Mouse (Mus musculus) liver, postnatal 0 days (tissue): ENCODE measurements around the gene Gipc3. TPM values are rescaled to one million over a fixed set of nuclear protein-coding genes. Genes with fewer than 3 reads are reported as not detected.

Experiments
- ATAC-seq: fragments of 200-750 bp; cut with Nextera tagmentation; 2 replicates; pipeline ENCODE4 v1.8.0; 2017; ENCODE audit warnings: mild to moderate bottlenecking, moderate library complexity
- DNase-seq: peaks from one replicate; pipeline ENCODE4 v3.0.0-alpha.2; 2016
- H3K27ac ChIP-seq: fragments of 300-500 bp; sonication (generic); 2 replicates; pipeline ENCODE4 v1.5.1; 2014; ENCODE audit warnings: antibody characterized with exemption, moderate library complexity, mild to moderate bottlenecking, low read depth
- H3K27me3 ChIP-seq: fragments of 300-500 bp; sonication (generic); 2 replicates; pipeline ENCODE4 v1.6.1; 2014; ENCODE audit warnings: low read length, control low read depth, mixed read lengths; ENCODE audit not compliant: insufficient read depth
- H3K36me3 ChIP-seq: fragments of 300-500 bp; sonication (generic); replicated peaks from 2 replicates; pipeline ENCODE4 v1.6.1; 2014; ENCODE audit warnings: mild to moderate bottlenecking, control low read depth, low read length, moderate library complexity, mixed read lengths; ENCODE audit not compliant: insufficient read depth
- H3K4me1 ChIP-seq: fragments of 300-500 bp; sonication (generic); 2 replicates; pipeline ENCODE4 v1.6.1; 2014; ENCODE audit warnings: antibody characterized with exemption, mild to moderate bottlenecking, control low read depth; ENCODE audit not compliant: insufficient read depth
- H3K4me2 ChIP-seq: fragments of 300-500 bp; sonication (generic); 2 replicates; pipeline ENCODE4 v1.6.1; 2014; ENCODE audit warnings: low read depth, mild to moderate bottlenecking, low read length, moderate library complexity, mixed read lengths
- H3K4me3 ChIP-seq: fragments of 300-500 bp; sonication (generic); 2 replicates; pipeline ENCODE4 v1.5.1; 2014; ENCODE audit warnings: low read depth, low read length
- H3K9ac ChIP-seq: fragments of 300-500 bp; sonication (generic); replicated peaks from 2 replicates; pipeline ENCODE4 v1.6.1; 2014; ENCODE audit warnings: mild to moderate bottlenecking, moderate library complexity
- H3K9me3 ChIP-seq: fragments of 300-500 bp; sonication (generic); 2 replicates; pipeline ENCODE4 v1.6.1; 2016; ENCODE audit warnings: mild to moderate bottlenecking, control low read depth, low read length, mixed read lengths
- CTCF ChIP-seq: sonication (generic); IDR thresholded peaks from 2 replicates; pipeline ENCODE4 v1.5.1; 2016; ENCODE audit warnings: antibody characterized with exemption, low read depth
- EP300 ChIP-seq: IDR thresholded peaks from 2 replicates; pipeline ENCODE4 v1.6.1; 2016; ENCODE audit warnings: antibody characterized with exemption, low read depth, mild to moderate bottlenecking
- WGBS: fragments of 180-500 bp; shearing (Covaris S2); extraction: QIAGEN DNeasy Blood & Tissue Kit; methylation state at CpG from one replicate; pipeline ENCODE4 v1.1.7; 2014; ENCODE audit not compliant: insufficient replicate concordance; 5-methylcytosine and 5-hydroxymethylcytosine counted together
- polyA plus RNA-seq: library from polyadenylated mRNA; unstranded; fragments of >200 nt; fragmentation: Nextera tagmentation; extraction: Ambion mirVana; gene quantifications from 2 replicates; pipeline ENCODE4 v1.2.1, GENCODE M21; 2015

Gene Gipc3
- polyA plus RNA-seq, 1 experiment from 2014 or later, result 0.02 TPM

GRCm38 (mm10) chr10:81302288-81302687 is 40.8 kb downstream of the Gipc3 start:
- Histone ChIP-seq H3K9me3 (no peaks in the 10 kb centered on the region), H3K4me2 (peak overlapping the region; percentile 18), H3K4me3 (no peak overlapping the region), H3K36me3 (peaks cover 13% of the 10 kb centered on the region), H3K27me3 (no peaks in the 10 kb centered on the region), H3K27ac (0 out of 2 replicates have a peak overlapping the region, but pooled peaks have one; percentile 24), H3K9ac (peak overlapping the region; percentile 16), H3K4me1 (peaks cover 73% of the 10 kb centered on the region)
- ATAC-seq (no peak), DNase-seq (no peak)
- TF ChIP-seq CTCF (no peak), EP300 (no peak)
- WGBS, result 74% methylated on average over 4 of the region's 4 CpGs

- DNase-seq (no peak), ATAC-seq (no peak)
- 60% methylated on average over 9 of the region's 9 CpGs for WGBS
- Histone ChIP-seq H3K27me3 (no peaks in the 10 kb centered on the region), H3K9ac (no peak overlapping the region), H3K4me1 (peaks cover 80% of the 10 kb centered on the region), H3K36me3 (peaks cover 3% of the 10 kb centered on the region), H3K9me3 (no peaks in the 10 kb centered on the region), H3K27ac (no peak overlapping the region), H3K4me3 (no peak overlapping the region), H3K4me2 (no peak overlapping the region)
- TF ChIP-seq EP300, result no peak
Measured at GRCm38 (mm10) chr10:81301321-81301720, 41.7 kb downstream of the Gipc3 start.

GRCm38 (mm10) chr10:81300352-81300907 is 42.6 kb downstream of the Gipc3 start:
- TF ChIP-seq EP300, result no peak
- TF ChIP-seq CTCF, result no peak
- Histone ChIP-seq H3K36me3 (no peaks in the 10 kb centered on the region; the same call in 1 of the 2 replicates), H3K27me3 (no peaks in the 10 kb centered on the region), H3K27ac (peak overlapping the region; percentile 95), H3K4me2 (peak overlapping the region; percentile 33; the same call in 1 of the 2 replicates), H3K4me3 (no peak overlapping the region), H3K4me1 (peaks cover 89% of the 10 kb centered on the region), H3K9ac (no peak overlapping the region), H3K9me3 (no peaks in the 10 kb centered on the region)
- WGBS, result 58% methylated on average over 9 of the region's 9 CpGs
- DNase-seq (peak; percentile 55), ATAC-seq (peak; percentile 75)

- H3K27me3 ChIP-seq, result no peaks in the 10 kb centered on the region
- TF ChIP-seq EP300, result no peak
- peak; percentile 15; the same call in 1 of the 2 replicates for TF ChIP-seq CTCF
- H3K4me3 ChIP-seq, result no peak overlapping the region
- ATAC-seq, result peak; percentile 32
- H3K27ac ChIP-seq, result peak overlapping the region; percentile 95
- 0 out of 2 replicates have a peak overlapping the region, but pooled peaks have one; percentile 23 for H3K9ac ChIP-seq
- no peak for DNase-seq
- no peaks in the 10 kb centered on the region; the same call in 1 of the 2 replicates for H3K36me3 ChIP-seq
- peak overlapping the region; percentile 33 for H3K4me2 ChIP-seq
- H3K9me3 ChIP-seq, result no peaks in the 10 kb centered on the region
- 50% methylated on average over 14 of the region's 14 CpGs for WGBS
- peaks cover 95% of the 10 kb centered on the region for H3K4me1 ChIP-seq
Measured at GRCm38 (mm10) chr10:81299585-81300351, 43.3 kb downstream of the Gipc3 start.

DNA sequence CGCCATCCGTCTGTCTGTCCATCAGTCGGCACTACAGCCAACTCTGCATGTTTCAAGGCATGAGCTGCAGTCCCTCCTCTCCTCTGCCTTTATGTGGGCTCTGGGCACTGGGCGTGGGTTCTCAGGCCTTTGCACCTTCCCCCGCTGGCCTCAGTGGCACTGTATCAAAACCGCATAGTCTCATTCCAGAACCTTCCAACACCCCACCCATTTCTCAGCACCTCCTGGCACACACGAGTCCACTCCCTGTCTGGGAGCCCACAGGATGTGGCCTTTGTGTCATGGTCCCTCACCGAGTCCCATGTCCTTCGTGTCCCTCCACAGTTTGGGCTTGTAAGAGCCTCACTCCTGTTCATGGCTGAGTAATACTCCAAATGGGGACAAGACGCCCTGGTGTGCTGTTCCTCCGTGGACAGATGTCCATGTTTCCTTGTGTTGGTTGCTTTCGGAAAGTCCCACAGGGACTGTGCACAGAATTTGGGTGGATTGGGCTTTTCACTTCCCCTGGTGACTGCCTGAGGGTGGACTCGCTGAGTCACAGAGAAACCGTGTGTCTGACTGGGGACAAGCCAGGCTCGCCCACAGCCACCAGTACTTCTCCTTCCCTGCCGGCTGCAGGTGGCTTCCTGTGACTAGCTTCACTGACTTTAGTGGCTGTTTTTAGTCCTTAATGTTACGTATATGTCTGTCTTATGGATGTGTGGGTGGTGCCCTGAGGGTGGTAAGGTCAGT is 44.5 kb downstream of the Gipc3 start:
- Histone ChIP-seq H3K27me3 (no peaks in the 10 kb centered on the region), H3K9me3 (no peaks in the 10 kb centered on the region), H3K4me2 (peak overlapping the region; percentile 52), H3K4me1 (peaks cover 95% of the 10 kb centered on the region), H3K27ac (peak overlapping the region; percentile 95), H3K4me3 (no peak overlapping the region; the same call in 1 of the 2 replicates), H3K36me3 (no peaks in the 10 kb centered on the region; the same call in 1 of the 2 replicates), H3K9ac (no peak overlapping the region)
- ATAC-seq, result no peak
- 62% methylated on average over 17 of the region's 17 CpGs for WGBS
- peak; percentile 58 for DNase-seq
- no peak for TF ChIP-seq EP300

DNA sequence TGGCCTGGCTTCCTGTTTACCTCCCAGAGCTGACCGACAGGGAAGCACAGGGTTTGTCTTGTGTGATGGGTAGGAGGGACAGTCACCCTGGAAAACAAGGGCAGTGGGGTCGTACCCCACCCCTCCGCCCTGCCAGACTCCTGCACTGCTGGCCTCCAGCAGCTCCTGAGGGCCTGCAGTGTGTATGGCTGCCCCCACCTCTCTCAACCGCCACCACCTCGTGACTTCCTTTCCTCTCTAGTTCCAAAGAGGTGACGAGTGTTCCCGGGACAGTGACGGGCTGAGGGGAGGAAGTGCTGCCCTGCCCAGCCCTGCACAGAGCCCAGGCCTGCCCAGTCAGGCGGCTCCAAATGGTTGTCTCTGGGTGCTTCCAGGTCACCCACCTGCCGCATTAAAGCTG is 45.2 kb downstream of the Gipc3 start:
- peak; percentile 66 for DNase-seq
- no peaks in the 10 kb centered on the region; the same call in 1 of the 2 replicates for H3K36me3 ChIP-seq
- TF ChIP-seq EP300 (no peak; the same call in 1 of the 2 replicates), CTCF (no peak)
- peak overlapping the region; percentile 95 for H3K27ac ChIP-seq
- peaks cover 90% of the 10 kb centered on the region for H3K4me1 ChIP-seq
- no peaks in the 10 kb centered on the region for H3K27me3 ChIP-seq
- H3K9ac ChIP-seq, result peak overlapping the region; percentile 44; the same call in 1 of the 2 replicates
- no peaks in the 10 kb centered on the region for H3K9me3 ChIP-seq
- 22% methylated on average over 10 of the region's 10 CpGs for WGBS
- peak overlapping the region; percentile 52 for H3K4me2 ChIP-seq
- peak; percentile 30 for ATAC-seq
- H3K4me3 ChIP-seq, result no peak overlapping the region
